Mouse (Mus musculus) spleen, adult 12 weeks (tissue): ENCODE measurements around the gene Tspan14.

Source experiments
- DNase-seq: peaks from one replicate; pipeline ENCODE4 v3.0.0; 2022; ENCODE audit warnings: low spot score

Gene Tspan14

GRCm38 (mm10) chr14:40966392-40966861, at the start of gene Tspan14:
Tspan14 (minus strand) TSS chr14:40966807.
- no peak for DNase-seq

- no peak for DNase-seq
These were observed 48.2 kb upstream of the Tspan14 start for GRCm38 (mm10) chr14:41014701-41015240.

- DNase-seq, result peak; percentile 79
These were observed 47.3 kb upstream of the Tspan14 start, which contains the start of gene Fam213a for GRCm38 (mm10) chr14:41013630-41014613. Fam213a (minus strand) TSS chr14:41013788.

GRCm38 (mm10) chr14:41013143-41013542, 46.5 kb upstream of the Tspan14 start:
- no peak for DNase-seq

GRCm38 (mm10) chr14:41011916-41012315, 45.3 kb upstream of the Tspan14 start:
- no peak for DNase-seq

GRCm38 (mm10) chr14:41008138-41008537, 41.5 kb upstream of the Tspan14 start:
- peak; percentile 29 for DNase-seq

- DNase-seq, result peak; percentile 38
These were observed 41.0 kb upstream of the Tspan14 start for GRCm38 (mm10) chr14:41007641-41008040.

GRCm38 (mm10) chr14:41006899-41007298, 40.3 kb upstream of the Tspan14 start:
- peak; percentile 60 for DNase-seq

GRCm38 (mm10) chr14:41006263-41006662, 39.7 kb upstream of the Tspan14 start:
- no peak for DNase-seq

GRCm38 (mm10) chr14:41005716-41006115, 39.1 kb upstream of the Tspan14 start:
- no peak for DNase-seq

GRCm38 (mm10) chr14:41004201-41005141, 37.9 kb upstream of the Tspan14 start:
- no peak for DNase-seq

GRCm38 (mm10) chr14:41001576-41001975, 35.0 kb upstream of the Tspan14 start:
- no peak for DNase-seq

- no peak for DNase-seq
These were observed 34.2 kb upstream of the Tspan14 start for GRCm38 (mm10) chr14:41000801-41001200.

GRCm38 (mm10) chr14:40999904-41000645, 33.5 kb upstream of the Tspan14 start:
- peak; percentile 38 for DNase-seq

GRCm38 (mm10) chr14:40996171-40996570, 29.6 kb upstream of the Tspan14 start:
- DNase-seq, result no peak

- DNase-seq, result no peak
These were observed 25.9 kb upstream of the Tspan14 start for GRCm38 (mm10) chr14:40992464-40992863.

- DNase-seq, result no peak
These were observed 22.2 kb upstream of the Tspan14 start for GRCm38 (mm10) chr14:40988780-40989179.

GRCm38 (mm10) chr14:40987184-40987583, 20.6 kb upstream of the Tspan14 start:
- DNase-seq, result no peak

GRCm38 (mm10) chr14:40985635-40986034, 19.0 kb upstream of the Tspan14 start:
- no peak for DNase-seq

- DNase-seq, result no peak
These were observed 13.1 kb upstream of the Tspan14 start for GRCm38 (mm10) chr14:40979723-40980122.

- DNase-seq, result no peak
These were observed 12.4 kb upstream of the Tspan14 start for GRCm38 (mm10) chr14:40979002-40979401.
